Mouse (Mus musculus) megakaryocyte, adult 5-6 weeks (primary cell): ENCODE results near the gene Catsperz. TPM values are rescaled to one million over a fixed set of nuclear protein-coding genes. Genes with fewer than 3 reads are reported as not detected.

Experiments used
- ATAC-seq: 2 replicates; pipeline ENCODE4 v1.8.0; 2016; ENCODE audit warnings: mild to moderate bottlenecking, inconsistent platforms; ENCODE audit not compliant: poor library complexity, severe bottlenecking
- total RNA-seq, 2 experiments: library from RNA; stranded (forward) in 1 of 2; stranded (reverse) in 1 of 2; fragments of 153-499, 151-499 nt in 1 of 2; fragments of 221-1000, 200-1000 nt in 1 of 2; gene quantifications; 2 replicates each; pipeline versions ENCODE4 v1.2.3 to v1.2.4; 2015 to 2017

Gene Catsperz
- total RNA-seq, 2 experiments from 2014 or later: not detected

GRCm38 (mm10) chr19:6925611-6926329, 590 bp upstream of the Catsperz start:
- no peak for ATAC-seq

GRCm38 (mm10) chr19:6924461-6925306, 496 bp downstream of the Catsperz start:
- 0 out of 2 replicates have a peak, but pooled peaks have one; percentile 20 for ATAC-seq

DNA sequence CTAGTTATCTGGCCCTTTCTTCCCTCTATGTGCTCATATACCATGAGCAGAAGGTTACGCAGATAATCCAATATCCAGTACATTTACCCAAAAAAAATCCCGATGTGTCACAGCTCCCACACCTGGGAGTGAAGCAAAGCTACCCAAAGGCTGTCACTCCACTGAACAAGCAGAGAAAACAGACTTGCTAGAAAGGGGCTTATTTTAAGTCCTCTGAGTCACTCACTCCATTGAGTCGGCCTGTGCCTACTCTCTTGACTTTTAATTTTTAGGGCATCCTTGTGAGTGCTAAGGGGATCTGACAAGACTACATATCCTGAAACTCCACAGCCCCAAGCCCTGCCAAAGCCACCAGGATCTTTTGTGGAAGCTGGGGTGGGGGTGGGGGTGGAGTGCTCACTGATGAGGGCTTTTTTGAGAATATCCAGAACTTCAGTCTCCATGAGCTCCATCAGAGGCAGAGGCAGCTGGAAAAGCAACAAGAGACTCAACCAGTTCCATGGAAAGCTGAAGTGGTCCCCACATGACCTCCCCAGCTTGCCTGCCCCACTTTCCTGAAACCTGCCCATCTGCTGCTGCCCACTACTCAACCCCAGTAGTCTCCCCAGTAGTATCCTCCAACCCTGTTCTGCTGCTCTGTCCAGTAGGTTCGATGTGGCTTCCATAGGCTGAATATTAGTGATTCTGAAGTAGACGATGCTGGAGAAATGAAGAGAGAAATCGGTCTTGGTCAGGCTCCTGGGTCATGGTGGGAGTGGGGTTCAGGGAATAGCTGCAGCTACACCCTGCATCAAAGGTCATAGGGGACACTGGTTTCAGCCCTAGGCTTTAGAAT, 2.1 kb downstream of the Catsperz start:
- no peak for ATAC-seq

DNA sequence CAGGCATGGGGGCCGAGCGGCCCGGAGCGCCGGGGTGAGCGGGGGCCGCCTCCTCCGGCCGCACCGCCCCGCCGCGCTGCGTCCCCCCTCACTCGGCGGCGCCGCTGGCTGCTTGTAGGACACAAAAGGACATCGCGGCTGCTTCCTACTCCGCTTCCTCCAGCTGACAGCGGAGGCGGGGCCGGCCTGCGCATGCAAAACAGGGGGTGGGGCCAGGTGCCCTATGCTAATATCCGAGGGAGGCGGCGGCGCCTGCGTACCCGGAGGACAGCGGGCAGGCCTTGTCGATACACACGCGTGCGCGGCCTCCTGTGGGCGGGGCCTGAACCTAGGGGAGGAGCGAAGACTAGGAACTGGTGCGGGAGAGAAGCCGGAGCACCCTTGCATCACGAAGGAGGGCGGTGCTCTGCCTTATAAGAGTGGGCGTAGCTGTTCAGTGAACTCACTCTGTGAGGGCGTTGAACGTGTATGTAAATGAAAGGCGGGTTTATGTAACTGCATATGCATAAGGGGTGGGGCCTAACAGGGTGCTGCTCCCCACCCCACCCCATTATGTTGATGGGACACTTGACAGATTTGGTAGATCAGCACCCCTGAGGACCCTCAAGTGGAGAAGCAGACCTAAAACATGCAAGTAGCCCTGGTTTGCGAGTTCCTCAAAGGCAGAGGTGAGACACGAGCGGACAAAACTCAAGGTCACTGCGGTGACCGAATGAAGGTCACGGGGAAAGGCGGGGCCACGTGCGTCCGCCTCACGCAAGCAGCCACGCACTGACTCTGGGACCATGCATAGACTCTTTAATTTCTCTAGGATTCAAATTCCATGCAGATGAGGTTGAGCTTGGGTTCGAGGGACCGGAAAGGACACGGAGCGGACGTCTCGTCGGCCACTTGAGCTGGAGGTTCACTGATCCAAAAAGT, 3.3 kb downstream of the Catsperz start, which contains the start of gene Esrra:
Gene Esrra, minus strand, starts transcription at position 167 of the 921 bp plus-strand sequence.
- ATAC-seq: peak; percentile 91

GRCm38 (mm10) chr19:6920741-6921636, 4.2 kb downstream of the Catsperz start:
- no peak for ATAC-seq

- no peak for ATAC-seq
These were observed 5.1 kb downstream of the Catsperz start for GRCm38 (mm10) chr19:6919876-6920740.

DNA sequence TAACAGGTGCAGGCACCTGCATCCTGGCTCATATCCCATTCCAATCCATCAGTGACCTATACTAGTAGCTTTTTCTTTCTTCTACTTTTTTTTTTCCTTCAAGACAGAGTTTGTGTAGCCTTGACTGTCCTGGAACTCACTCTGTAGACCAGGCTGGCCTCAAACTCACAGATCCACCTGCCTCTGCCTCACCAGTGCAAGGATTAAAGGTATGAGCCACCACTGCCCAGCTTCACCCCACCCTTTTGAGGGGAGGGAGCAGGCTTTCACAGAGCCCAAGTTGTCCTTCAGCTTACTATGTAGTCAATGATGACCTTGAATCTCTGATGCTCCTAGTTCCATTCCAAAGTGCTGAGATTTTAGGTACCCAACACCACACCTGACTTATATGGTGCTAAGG, 5.7 kb downstream of the Catsperz start:
- no peak for ATAC-seq

DNA sequence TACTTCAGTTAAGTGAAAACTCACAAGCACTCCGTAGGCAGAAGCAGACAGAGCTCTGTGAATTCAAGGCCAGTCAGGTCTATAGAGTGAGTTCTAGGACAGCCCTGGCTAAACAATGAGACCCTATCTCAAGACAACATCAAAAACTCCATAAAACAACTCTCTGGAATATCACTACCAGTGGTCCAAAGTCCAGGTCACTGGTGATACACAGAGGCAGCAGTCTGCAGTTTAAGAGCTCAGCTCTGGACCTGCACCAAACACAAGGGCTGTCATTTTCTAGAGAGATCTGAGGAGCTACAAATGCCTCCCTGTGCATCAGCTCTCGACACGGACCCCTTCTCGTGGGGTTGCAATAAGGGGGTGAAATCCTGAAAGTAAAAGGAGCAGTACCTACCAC, 6.9 kb downstream of the Catsperz start:
- ATAC-seq: no peak

DNA sequence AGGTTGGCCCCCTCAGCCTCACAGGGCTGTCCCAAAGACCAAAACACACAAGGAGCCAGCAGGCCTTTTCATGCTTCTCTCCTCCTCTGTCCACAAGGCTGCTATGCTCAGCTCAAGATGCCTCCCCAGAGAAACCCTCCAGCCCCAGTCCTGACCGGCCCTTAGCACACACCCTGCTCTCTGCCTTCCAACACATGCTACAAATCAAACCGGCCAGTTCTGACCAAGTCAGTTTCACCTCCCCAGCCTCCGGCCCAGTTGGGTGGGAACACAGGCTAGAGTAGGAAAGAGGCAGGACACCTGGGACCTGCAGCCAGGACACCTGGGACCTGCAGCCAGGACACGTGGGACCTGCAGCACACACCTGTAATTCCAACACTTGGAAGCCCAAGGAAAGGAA, 8.7 kb downstream of the Catsperz start:
- ATAC-seq: no peak

GRCm38 (mm10) chr19:6915276-6915675, 9.9 kb downstream of the Catsperz start:
- ATAC-seq: no peak

GRCm38 (mm10) chr19:6914540-6914939, 10.6 kb downstream of the Catsperz start:
- ATAC-seq: no peak

- ATAC-seq: no peak
These were observed 11.2 kb downstream of the Catsperz start for GRCm38 (mm10) chr19:6913991-6914390.

DNA sequence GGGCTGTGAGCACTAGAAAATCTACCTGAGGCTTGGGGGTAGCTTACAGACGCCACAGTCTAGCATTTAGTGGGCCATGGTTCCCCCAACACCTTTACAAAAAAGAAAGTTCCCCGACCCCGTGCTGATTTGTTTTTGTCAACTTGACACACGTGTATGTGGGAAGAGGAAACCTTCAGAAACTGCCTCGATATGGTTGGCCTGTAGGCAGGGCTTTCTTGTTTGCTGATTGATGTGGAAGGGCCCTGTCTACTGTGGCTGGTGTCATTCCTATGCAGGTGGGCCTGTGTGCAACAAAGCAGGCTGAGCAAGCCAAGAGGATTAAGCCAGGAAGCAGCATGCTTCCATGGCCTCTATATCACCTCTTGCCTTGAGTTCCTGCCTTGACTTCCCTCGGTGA, 12.1 kb downstream of the Catsperz start:
- no peak for ATAC-seq

DNA sequence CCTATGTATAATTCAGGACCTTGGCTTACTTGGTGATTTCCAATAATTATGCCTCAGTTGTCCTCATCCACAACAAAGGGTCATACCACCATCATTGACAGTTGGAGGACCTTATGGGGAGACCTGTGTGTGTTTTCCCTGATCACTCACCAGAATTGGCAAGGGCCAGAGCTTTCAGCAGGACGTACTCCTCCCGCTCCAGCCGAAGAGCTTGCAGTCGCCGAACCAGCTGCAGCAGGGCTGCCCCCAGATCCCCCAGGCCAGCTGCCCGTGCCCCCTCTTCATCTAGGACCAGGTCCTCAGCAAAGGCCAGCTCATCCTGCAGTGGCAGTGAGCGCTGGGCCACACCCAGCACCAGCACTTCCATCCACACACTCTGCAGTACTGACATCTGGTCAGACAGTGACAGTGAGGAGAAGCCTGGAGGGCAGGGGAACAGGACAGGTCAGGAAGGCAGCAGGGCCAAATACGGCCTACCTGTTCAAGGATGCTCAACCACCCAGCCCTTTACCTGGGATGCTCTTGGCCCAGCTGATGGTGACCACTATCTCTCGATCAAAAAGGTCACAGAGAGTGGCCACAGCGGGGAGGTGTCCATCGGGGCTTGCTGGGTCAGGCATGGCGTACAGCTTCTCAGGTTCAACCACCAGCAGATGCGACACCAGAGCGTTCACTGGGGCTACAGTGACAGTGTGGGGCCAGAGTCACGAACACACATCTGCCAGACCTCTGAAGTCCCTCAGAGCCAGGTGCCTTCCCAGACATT, 12.8 kb downstream of the Catsperz start:
- ATAC-seq: no peak

DNA sequence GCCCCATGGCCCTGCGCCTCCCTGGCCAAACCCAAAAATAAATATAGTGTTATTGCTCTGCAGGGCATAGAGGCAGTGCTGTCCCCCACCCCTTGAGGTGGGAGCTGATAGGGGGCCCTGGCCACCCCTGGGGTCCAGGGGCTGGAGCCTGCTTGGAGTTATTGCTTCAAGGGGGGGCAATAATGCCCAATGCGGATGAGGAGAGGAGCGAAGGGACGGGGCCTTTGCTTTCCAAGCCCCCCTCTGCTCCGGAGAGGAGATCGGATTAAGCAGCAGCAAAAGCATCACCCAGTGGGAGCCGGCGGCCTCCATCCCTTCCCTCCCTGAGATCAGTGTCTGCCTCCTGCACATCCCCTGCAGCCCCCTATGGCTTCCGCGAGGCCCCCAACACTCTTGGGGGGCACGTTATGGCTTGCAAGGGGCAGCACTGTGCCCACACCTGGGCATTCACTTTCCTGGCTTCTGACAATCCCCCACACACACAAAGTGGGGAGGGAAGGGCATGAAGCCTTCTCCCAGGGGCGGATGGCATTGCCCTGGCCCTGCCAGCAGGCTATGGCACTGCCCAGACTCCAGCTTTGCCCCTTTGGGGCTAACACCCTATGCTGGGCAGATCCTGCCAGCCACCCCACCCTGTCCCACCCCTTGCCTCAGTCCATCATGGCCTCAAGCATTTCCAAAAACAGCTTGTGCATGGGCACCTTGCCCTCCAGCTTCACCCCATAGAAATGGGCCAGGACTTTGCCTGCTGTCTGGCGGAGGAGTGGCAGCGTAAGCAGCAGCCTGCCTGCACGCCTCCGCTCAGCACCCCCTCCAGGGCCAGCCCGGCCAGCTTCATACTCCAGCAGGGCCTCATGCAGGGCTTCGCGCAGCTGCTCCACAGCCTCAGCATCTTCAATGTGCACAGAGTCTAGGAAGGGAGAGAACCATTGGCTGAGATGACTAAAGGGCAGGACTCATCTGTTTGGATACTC, 13.8 kb downstream of the Catsperz start:
- no peak for ATAC-seq

DNA sequence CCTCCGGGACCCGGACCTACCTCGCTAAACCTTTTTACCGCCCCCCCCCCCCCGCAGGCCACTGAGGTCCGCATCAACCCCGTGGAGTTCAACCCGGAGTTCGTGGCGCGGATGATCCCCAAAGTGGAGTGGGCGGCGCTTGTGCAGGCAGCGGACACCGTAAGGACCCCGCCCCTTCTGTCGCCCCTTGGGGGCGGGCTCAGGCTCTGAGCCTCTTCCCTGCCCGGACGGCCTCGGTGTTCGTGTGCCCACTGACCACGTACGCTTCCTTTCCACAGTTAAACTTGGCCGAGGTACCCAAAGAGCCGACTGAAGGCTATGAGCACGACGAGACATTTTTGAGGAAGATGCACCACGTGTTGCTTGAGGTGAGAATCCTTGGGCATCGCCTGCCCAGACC, 14.9 kb downstream of the Catsperz start:
- ATAC-seq: peak; percentile 22
